Mouse (Mus musculus) kidney, postnatal 25 days (tissue): ENCODE measurements around the gene Rbm38.

Experiments
- DNase-seq, 2 experiments: peaks; one replicate each; pipeline ENCODE4 v3.0.0; 2021; ENCODE audit warnings: mixed read lengths in 2 of 2

Rbm38 gene

DNA sequence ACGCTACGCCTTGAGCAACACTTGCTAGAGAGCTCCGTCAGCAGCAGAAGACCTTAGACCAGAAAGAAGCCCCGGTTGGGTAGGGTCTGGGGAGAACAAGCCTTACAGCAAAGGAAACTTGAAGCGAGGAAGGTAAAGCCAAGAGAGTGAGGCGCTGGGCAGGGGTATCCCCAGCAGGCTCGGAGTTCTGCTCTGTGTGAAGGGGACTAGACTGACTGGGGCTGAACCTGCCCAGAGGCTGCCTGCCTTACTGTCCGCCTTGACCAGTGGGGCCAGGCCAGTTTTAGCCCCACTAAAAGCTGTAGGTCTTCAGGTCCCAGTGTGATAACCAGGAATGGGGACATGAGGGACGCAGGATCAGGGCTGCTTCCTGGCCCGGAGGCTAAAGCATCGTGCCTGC lies at the start of gene Rbm38:
Gene Rbm38, plus strand, starts transcription at position 69 of the 400 bp plus-strand sequence.
- DNase-seq, result no peak

DNA sequence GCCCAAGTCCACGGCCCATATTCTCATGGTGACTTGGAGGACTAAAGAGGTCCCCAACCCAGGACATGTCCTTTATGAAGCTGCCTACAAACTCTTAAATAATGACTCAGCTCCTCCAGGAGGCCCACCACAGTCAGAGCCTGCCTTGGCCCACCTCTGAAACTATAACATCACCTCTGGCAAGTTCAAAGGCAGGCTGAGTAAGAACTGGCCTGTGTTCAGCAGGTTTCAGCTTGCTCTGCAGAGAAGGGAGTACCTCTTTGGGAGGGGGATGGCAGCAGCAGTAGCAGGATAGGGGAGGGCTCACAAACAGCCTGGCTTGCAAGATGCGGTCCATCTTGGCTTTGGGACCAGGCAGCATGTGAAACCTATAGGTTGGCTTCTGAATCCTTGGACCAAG lies 48.4 kb upstream of the Rbm38 start:
- no peak for DNase-seq

DNA sequence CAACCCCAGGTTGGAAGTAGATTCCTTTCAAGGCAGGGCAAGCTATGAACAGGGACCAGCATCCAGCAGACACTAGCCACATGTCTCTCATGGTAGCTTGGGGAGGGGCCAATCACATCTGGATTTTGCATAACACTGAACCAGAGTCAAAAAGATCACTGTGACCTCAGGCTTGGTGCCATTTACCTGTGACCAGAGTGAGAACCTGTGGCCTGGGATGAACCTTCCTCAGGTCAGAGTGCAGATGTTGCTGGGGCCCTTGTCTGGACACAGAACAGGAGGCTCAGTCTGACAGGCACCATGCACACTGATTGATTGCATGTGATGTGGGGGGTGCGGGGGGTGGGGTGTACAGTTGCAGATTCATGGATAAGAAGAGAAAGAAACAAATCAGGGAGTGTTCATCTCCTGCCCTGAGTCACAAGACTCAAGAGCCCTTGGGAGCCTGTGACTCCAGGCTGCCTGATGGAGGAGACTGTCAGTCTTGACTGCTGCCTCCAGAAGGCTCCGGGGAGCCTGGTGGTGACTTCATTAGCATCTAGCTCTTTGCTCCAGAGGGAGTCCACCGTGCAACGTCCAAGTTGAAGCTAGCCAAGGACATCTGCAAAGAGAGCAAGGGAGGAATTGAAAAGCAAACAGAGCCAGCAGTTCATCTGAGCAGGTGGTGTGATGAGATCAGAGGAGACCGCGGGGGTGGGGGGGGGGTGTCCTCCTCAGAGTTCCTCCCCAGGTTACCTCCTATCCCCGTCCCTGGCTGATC lies 46.3 kb upstream of the Rbm38 start:
- peak; percentile 23 to 57 for DNase-seq

DNA sequence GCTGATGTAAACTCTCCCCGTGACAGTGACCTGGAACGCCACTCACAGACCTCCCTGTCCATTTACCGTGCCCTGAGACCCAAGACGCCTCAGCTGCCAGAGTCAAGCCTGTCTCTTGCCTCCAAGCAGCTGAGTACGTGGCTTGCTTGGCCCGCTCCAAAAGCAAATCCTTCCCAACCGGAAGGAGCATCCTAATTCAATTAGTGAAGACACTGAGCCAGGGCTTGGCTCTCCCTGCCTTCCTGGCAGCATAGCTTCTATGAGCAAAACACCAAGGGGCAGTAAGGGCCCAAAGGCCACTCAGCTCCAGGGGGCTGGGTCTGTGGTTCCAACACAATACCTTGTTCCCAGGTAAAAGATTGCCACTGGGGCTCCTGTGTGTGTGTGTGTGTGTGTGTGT lies 45.6 kb upstream of the Rbm38 start:
- no peak for DNase-seq

DNA sequence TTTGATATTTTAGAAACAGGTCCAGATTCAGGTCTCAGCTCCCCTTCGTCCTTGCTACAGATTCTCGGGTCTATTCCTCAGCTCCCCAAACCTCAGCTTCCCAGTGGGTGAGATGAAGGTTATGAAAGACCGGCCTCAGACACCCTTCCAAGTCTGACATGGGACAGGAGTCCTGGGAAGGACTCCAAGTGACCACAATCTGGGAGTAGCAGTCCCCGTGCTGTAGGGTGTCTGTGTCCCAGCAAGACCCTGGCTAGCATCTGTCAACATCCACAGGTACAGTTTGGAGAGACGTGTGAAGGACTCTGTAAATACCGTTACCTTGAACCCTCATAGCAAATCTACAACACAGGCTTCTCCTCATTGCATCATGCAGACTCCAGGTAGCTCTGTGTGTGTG lies 45.1 kb upstream of the Rbm38 start:
- no peak for DNase-seq

DNA sequence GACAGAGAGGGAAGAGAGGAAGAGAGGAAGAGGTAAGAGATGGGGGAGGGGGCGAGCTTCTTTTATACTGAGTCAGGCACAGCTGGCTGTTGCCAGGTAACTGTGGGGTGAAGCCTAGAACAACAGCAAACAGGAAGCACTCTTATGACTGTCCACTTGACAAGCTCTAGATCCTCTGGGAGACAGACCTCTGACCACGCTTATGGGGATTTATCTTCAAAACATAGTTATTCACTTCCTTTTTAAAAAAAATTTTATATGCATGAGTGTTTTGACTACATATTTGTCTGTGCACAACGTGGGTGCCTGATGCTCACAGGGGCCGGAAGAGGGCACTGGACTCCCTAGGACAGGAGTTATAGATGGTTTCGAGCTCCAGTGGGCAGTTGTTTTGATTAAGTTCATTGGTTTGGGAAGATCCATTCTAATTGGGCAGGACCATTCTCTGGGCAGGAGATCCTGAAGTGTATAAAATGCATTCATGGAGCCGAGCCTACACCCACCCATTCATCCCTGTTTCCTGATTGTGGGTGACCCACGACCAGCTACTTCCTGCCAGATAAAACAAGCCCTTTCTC lies 43.5 kb upstream of the Rbm38 start:
- DNase-seq, result no peak

DNA sequence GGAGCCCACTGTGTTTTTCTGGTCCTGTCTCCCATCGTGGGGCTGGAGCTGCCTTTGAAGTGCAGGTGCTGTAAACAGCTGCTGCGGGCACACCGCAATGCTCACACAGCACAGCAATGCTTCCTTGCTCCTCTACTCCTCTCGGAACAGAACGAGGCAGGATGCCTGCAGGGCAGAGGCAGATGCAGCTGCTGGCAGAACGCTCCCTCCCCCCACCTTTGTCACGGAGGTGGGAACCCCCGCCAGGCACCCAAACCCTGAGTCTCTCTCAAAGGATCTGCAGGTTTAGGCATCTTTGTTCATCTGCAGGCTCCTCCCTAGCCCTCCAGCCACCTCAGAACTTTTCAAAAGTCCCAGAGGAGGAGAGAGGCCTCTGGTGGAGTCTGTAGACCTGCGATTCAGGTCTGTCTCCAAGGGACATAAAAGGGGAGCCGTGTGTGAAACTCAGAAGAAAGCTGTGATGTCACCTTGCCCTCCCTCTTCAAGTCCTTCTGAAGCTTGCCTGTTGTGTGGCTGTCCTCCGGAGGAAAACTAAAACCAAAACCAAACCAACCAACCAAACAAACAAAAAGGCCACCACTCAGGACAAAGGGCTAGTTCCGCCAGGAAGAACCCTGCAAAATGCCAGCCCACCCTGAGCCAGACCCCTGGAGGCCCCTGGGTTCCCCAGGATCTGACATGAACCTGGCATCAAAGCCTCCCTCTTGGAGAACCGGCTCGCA lies 42.7 kb upstream of the Rbm38 start, which contains the start of gene Spo11:
Gene Spo11, plus strand, starts transcription at position 292 of the 722 bp plus-strand sequence.
- DNase-seq, result no peak

DNA sequence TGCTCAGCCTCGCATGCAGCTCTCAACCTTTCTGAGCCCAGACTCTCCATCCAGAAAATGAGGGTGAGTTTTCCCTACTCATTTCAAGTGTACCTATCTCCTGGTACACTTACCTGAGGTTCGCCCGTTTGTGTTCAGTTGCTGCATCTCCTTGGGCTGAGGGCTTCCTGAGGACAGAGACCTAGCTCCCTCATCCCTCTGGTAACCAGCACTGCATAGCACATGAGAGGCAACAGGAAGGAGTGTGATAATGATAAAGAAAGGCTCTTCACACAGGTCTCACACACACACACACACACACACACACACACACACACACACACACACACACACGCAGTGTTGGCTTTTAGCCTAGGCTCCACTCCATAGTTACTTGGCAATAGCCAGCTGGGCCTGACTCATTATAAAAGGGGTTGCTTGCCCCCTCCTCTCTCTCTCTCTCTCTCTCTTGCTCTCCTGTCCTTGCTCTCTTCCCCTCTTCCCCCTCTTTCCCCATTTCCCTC lies 42.1 kb upstream of the Rbm38 start:
- no peak for DNase-seq

DNA sequence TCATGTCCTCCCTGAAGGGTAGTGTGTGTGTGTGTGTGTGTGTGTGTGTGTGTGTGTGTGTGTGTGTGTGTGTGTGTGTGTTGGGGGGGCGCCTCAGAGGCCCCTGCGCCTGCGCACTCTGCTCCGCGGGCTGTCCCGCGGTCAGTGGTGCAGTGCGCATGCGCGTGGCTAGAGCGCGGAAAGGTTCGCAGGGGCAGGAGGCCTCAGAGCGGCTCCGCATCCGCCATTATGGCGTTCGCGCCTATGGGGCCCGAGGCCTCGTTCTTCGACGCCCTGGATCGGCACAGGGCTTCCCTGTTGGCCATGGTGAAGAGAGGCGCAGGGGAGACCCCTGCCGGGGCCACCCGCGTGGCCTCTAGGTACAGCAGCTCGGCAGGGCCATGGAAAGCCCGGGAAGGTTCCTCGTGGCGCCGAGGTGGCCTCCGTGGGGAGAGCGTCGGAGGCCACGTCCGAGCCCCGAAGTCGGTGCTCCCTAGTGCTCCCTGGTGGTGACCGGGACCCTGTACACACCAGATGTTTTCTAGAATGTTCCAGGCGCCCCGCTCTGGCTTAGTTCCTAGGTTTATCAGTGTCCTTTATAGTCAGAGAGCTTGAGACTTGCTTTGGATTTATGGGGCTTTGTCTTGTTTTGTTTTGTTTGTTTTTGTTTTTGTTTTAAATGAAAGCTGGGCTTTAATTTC lies 40.5 kb upstream of the Rbm38 start:
- no peak for DNase-seq

DNA sequence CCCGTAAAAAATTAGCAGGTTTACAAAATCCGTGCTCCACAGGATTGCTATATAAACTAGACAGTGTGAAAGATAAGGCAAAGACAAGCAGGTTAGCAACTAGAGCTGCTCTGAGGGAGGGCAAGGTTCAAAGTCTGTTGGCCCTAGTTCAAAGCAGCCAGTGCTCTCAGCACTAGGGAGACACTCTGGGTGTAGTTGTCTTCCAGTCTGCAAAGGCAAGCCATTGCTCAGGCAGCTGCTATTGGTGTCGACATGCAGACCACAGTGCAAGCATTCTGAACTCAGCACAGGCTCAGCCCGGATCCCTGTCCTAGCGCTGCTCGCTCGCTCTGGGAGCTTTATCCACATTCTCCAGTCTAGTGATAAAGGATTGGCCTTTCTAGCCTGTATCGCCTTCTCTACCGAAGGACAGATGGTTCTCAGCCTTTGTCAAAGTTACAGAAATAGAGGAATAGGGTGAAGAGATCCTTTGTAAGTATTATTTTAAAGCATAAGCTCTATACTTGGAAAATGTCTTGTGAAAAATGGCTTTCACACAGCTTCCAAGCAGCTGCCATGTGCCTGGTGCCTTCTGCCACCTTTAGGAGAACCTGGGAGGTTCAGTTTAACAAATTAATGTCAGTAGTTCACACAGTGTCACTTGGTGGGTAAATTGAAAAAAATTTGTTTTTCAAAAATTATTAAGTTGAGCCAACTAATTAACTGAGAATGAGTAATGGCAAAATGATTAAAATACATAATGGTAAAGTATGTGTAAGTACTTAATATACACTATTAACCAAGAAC lies 37.3 kb upstream of the Rbm38 start:
- peak; percentile 81 to 89 for DNase-seq

DNA sequence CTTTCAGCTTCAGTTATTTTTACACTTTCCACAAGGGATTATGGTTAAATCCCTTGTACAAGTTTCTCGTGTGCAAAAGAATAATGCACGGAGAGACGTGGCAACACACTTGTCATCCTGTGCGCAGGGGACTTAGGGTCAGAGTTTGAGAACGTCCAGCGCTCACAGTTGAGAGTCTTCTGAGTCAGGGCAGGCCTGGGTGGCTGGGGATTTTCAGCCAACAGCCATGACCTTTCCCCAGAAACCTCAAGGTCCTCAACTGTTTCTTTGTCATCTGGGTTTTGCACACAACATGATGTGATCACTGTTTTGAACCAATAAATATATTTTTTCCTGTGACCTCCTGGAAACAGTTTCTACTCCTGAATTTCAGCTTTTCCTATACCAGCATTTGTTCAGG lies 30.1 kb upstream of the Rbm38 start:
- DNase-seq, result no peak

DNA sequence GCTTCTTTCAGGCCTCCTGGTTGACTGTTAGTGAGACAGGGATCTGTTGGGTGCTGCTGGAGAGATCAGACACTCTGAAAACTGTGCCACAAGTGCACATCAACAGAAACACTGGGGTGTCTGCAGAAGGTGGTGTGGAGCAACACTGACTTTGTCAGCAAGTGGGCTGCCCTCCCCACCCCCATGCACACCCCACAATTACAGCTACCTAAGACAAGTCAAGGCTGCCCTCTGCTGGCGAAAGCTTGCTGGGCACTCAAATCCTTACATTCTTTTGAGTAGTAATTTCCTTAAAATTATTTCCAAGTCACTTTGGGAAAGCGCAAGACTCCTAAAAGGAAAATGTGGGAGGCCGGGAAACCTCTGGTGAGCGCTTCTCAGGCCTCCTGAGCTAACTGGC lies 24.1 kb upstream of the Rbm38 start:
- DNase-seq, result peak; percentile 84 to 91

DNA sequence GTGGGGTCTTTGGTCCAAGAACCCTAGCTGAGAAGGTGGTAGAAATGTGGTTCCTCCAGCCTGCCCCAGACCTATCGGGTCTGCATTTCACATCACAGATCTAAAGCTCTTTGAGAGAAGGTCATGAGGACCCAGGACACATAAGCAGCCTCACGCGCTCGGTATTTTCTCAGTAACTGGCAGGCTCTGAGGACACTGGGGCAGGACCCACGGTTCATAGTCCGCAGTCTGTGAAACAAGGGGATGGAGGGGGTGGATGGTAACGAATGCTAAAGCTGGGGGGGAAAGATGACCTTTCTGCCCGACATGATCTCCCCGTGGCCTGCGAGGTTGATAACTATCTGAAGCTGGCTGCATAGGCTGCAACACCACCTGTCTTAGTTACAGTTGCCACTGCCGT lies 22.6 kb upstream of the Rbm38 start:
- DNase-seq, result peak; percentile 49 to 72

DNA sequence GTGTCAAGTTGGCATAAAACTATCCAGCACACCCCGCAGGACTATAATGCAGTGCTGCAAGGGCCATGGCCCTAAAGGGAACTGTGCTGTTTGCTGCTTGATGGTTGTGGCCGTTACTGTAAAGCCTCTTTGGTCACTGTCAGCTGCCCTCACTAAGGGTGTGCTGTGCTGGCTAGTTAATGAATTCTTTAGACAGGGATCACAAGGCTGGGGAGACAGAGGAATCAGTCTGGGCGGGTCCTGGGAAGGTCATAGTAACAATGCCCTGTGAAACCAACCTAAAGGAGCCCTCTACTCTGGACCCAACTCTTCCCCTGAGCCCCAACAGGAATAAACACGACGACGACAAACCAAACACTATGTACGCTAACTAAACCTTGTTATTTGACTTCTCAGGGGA lies 21.8 kb upstream of the Rbm38 start:
- peak; percentile 48 to 75 for DNase-seq

DNA sequence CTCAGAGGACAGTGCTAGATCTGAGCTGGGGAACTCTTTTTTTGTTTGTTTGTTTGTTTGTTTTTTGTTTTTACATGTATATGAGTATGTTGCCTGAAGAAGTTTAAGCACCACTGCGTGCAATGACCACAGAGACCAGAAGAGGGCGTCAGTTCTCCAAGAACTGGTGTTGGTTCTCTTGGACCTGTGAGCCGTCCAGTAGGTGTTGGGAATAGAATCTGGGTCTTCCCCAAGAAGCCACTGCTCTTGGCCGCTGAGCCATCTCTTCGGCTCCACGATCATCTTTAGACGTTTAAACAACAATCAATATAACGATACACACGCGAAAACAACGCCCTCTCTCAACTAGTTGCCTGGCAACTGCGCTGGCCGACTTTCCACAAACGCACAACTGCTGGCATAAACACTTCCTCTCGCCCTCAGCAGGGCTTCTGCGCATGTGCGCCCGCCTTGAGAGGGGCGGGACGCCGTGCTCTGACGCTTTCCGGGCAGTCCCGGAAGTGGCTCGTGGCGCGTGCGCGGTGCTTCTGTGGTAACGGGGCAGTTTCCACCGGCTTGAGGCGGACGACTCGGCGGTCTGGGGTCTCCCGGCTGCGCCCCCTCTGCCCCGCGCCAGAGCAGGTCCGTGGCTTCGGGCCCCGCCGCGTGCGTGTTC lies 20.5 kb upstream of the Rbm38 start, which contains the start of gene Rae1:
Gene Rae1, plus strand, starts transcription at position 488 of the 655 bp plus-strand sequence.
- DNase-seq, result peak; percentile 98

DNA sequence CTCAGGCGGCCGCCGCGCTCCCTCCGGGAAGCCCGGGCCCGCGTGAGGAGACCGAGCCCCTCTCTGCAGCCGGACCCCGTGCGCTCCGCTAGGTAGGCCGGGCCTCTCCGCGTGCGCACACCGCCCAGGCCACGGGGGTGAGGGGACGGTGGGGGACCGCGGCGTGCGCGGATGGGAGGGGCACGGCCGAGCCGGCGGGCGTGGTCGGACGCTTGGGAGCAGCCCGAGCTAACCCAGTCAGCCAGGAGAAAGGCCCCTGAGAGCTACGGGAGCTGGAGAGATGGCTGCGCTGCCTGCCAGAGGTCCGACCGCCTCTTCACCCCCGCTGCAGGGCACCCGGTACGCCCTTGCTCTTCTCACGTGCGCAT lies 20.0 kb upstream of the Rbm38 start:
- DNase-seq, result peak; percentile 53 to 87

DNA sequence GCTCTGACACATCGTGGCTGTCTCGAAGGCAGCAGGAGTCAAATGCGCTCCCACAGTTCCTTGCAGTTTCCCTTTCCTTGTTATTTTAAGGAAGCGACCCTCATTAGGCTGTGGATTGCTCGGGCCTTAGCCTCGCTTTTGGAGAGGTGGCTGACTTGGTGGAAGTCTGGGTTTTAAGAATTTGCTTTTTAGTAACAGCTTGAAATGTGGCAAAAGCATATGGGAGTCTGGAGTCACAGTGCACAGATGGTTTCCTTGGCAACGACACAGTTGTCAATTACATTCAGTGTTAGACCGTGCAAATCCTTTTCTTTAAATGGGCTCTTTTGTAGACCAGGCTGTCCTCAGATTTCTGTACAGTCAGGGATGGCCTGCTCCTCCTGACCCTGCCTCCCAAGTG lies 19.4 kb upstream of the Rbm38 start:
- DNase-seq, result no peak

DNA sequence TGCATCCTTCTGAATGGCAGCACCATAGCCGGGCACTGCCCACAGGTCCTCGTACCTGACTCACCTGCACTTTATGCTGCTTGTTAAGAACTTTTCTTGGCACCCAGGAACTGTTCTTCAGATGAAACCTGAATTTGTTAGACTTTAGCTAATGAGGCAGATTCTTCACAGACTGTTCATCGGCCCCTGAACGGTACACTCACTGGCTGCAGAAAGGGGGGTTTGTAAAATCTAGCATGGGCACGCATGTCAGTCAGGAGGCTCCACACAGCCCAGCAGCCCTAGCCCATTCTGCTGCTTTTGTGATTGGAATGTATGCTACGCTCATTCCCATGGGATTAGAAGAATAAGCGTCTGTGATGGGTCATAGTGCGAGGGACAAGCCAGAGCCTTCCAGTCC lies 16.6 kb upstream of the Rbm38 start:
- no peak for DNase-seq

DNA sequence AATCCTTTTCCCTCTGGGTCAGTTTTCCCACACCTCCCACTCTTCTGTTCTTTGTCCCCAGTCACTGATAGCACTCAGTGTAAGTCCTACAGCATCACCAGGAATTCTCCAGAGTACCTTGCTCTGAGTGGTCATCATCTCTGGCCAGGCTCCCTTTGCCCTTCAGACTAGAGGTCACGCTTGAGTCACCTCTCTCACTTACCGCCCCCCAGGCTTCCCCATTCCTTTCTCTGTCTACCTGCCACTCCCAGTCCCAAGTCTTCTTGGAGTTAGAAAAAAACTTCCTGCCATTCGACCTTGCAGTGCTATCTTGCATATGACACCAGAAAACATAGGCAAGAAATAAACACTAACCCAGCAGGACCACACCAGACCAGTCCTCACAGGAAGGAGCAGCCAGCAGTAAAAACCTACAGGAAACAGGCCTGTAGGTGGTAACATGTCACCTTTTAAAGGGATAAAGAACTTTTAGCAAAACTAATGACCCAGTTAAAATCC lies 10.0 kb upstream of the Rbm38 start:
- DNase-seq, result no peak

DNA sequence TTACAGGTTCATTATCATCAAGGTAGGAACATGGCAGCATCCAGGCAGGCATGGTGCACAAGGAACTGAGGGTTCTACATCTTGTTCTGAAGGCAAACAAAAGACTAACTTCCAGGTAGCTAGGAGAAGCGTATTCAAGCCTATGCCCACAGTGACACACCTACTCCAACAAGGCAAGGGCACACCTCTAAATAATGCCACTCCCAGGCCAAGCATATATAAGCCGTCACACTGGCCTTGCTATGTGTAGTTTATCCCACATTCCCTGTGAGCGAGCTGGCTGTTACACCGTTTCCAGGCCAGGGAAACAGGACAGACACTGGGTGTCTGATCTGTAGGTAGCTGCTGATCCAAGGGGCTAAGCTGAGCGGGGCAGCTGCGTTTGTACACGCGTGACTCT lies 8.9 kb upstream of the Rbm38 start:
- DNase-seq, result no peak

DNA sequence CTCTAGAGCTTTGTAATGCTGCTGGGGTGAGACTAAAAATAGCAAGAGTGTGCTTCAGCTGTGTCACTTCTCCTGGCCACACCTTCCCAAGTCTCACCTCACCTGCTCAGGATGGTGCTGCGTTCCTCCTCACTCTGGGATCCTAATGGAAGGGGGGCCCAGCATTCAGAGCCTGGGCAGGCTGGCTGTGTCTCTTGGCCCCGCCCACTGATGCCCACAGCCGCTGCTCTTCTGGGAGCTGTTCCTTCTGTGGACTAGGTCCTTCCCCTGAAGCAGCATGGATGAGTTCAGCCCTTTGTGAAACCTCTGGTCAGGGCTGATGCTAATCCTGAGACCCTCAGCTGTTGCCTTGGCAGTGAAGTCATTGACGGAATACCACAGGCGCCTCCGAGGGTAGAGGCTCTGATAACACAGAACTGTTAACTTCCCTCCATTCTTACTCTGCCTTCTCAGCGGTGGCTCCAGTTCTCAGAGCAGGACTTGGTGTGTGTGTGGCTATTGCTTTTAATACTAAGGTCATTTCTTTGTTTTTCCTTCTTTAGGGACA lies 5.5 kb upstream of the Rbm38 start:
- DNase-seq, result no peak
